Mouse (Mus musculus) embryonic facial prominence, embryonic 14.5 days (tissue): Measurements from ENCODE around the gene Acaca. TPM values are rescaled to one million over a fixed set of nuclear protein-coding genes. Genes with fewer than 3 reads are reported as not detected.
"Not testable (repeated sequence)": the region's sequence is repeated elsewhere in the genome, so short reads cannot be mapped to it uniquely, and the experiment has no call there.

Experiments used
- ATAC-seq: fragments of 200-750 bp; cut with Nextera tagmentation; 2 replicates; pipeline ENCODE4 v1.8.0; 2017; ENCODE audit warnings: low read depth, moderate number of reproducible peaks, moderate TSS enrichment
- DNase-seq: peaks from one replicate; pipeline ENCODE4 v3.0.0-alpha.2; 2015; ENCODE audit warnings: low spot score
- H3K27ac ChIP-seq: fragments of 300-500 bp; sonication (generic); replicated peaks from 2 replicates; pipeline ENCODE4 v1.5.1; 2014; ENCODE audit warnings: low read depth, mild to moderate bottlenecking, low read length, moderate library complexity
- H3K27me3 ChIP-seq: fragments of 300-500 bp; sonication (generic); replicated peaks from 2 replicates; pipeline ENCODE4 v1.6.1; 2014; ENCODE audit warnings: low read length; ENCODE audit not compliant: control insufficient read depth, insufficient read depth
- H3K36me3 ChIP-seq: fragments of 300-500 bp; sonication (generic); 2 replicates; pipeline ENCODE4 v1.6.1; 2014; ENCODE audit warnings: low read length, mixed read lengths; ENCODE audit not compliant: control insufficient read depth, insufficient read depth
- H3K4me1 ChIP-seq: fragments of 300-500 bp; sonication (generic); 2 replicates; pipeline ENCODE4 v1.6.1; 2014; ENCODE audit warnings: antibody characterized with exemption, low read length; ENCODE audit not compliant: control insufficient read depth, insufficient read depth
- H3K4me2 ChIP-seq: fragments of 300-500 bp; sonication (generic); 2 replicates; pipeline ENCODE4 v1.6.1; 2014; ENCODE audit warnings: low read depth, mild to moderate bottlenecking, low read length, moderate library complexity, mixed read lengths
- H3K4me3 ChIP-seq: fragments of 300-500 bp; sonication (generic); 2 replicates; pipeline ENCODE4 v1.5.1; 2014; ENCODE audit warnings: low read depth, mild to moderate bottlenecking, low read length
- H3K9ac ChIP-seq: fragments of 300-500 bp; sonication (generic); 2 replicates; pipeline ENCODE4 v1.6.1; 2014; ENCODE audit warnings: low read depth, mild to moderate bottlenecking, low read length, moderate library complexity, mixed read lengths
- H3K9me3 ChIP-seq: fragments of 300-500 bp; sonication (generic); 2 replicates; pipeline ENCODE4 v1.6.1; 2016; ENCODE audit warnings: low read length; ENCODE audit not compliant: control insufficient read depth
- WGBS: fragments of 180-500 bp; shearing (Covaris S2); extraction: QIAGEN DNeasy Blood & Tissue Kit; methylation state at CpG from one replicate; pipeline ENCODE4 v1.1.7; 2014; 5-methylcytosine and 5-hydroxymethylcytosine counted together
- polyA plus RNA-seq: library from polyadenylated mRNA; unstranded; fragments of >200 nt; fragmentation: Nextera tagmentation; extraction: Ambion mirVana; gene quantifications from 2 replicates; pipeline ENCODE4 v1.2.1, GENCODE M21; 2014

Gene Acaca
- polyA plus RNA-seq, 1 experiment from 2014 or later, result 17.4 TPM

GRCm38 (mm10) chr11:84305474-84305873 lies 176.0 kb downstream of the Acaca start:
- DNase-seq, result no peak
- Histone ChIP-seq H3K4me3 (no peak overlapping the region), H3K4me1 (no peaks in the 10 kb centered on the region), H3K36me3 (peaks cover 41% of the 10 kb centered on the region), H3K9me3 (no peaks in the 10 kb centered on the region), H3K27ac (no peak overlapping the region), H3K9ac (no peak overlapping the region), H3K27me3 (no peaks in the 10 kb centered on the region), H3K4me2 (no peak overlapping the region)
- WGBS, result 91% methylated on average over 1 of the region's 1 CpGs
- no peak for ATAC-seq

- H3K4me2 ChIP-seq, result no peak overlapping the region
- H3K27me3 ChIP-seq, result no peaks in the 10 kb centered on the region
- no peaks in the 10 kb centered on the region for H3K4me1 ChIP-seq
- no peak overlapping the region for H3K4me3 ChIP-seq
- ATAC-seq (no peak), DNase-seq (no peak)
- WGBS, result 94% methylated on average over 6 of the region's 6 CpGs
- peaks cover 39% of the 10 kb centered on the region for H3K36me3 ChIP-seq
- no peak overlapping the region for H3K9ac ChIP-seq
- no peak overlapping the region for H3K27ac ChIP-seq
- H3K9me3 ChIP-seq, result no peaks in the 10 kb centered on the region
Measured at GRCm38 (mm10) chr11:84306158-84306742, 176.8 kb downstream of the Acaca start.

- no peaks in the 10 kb centered on the region for H3K27me3 ChIP-seq
- ATAC-seq (no peak), DNase-seq (peak; percentile 62)
- H3K27ac ChIP-seq, result peak overlapping the region; percentile 48; the same call in 1 of the 2 replicates
- H3K4me2 ChIP-seq, result no peak overlapping the region
- no peak overlapping the region for H3K4me3 ChIP-seq
- no peaks in the 10 kb centered on the region for H3K4me1 ChIP-seq
- 56% methylated on average over 7 of the region's 7 CpGs for WGBS
- H3K36me3 ChIP-seq, result peaks cover 29% of the 10 kb centered on the region
- H3K9me3 ChIP-seq, result no peaks in the 10 kb centered on the region
- H3K9ac ChIP-seq, result no peak overlapping the region
Measured at GRCm38 (mm10) chr11:84324032-84324752, 194.7 kb downstream of the Acaca start.

- DNase-seq, result no peak
- Histone ChIP-seq H3K27me3 (no peaks in the 10 kb centered on the region), H3K4me1 (no peaks in the 10 kb centered on the region), H3K27ac (no peak overlapping the region), H3K9me3 (no peaks in the 10 kb centered on the region), H3K4me3 (no peak overlapping the region), H3K36me3 (peaks cover 28% of the 10 kb centered on the region), H3K4me2 (no peak overlapping the region), H3K9ac (no peak overlapping the region)
- 77% methylated on average over 4 of the region's 4 CpGs for WGBS
- ATAC-seq, result no peak
Measured at GRCm38 (mm10) chr11:84327086-84327485, 197.6 kb downstream of the Acaca start.

GRCm38 (mm10) chr11:84332384-84332783 lies 202.9 kb downstream of the Acaca start:
- no peak for ATAC-seq
- Histone ChIP-seq H3K4me2 (no peak overlapping the region), H3K27ac (no peak overlapping the region), H3K9me3 (no peaks in the 10 kb centered on the region), H3K4me1 (no peaks in the 10 kb centered on the region), H3K27me3 (no peaks in the 10 kb centered on the region), H3K4me3 (no peak overlapping the region), H3K36me3 (peaks cover 3% of the 10 kb centered on the region; the same call in 1 of the 2 replicates), H3K9ac (no peak overlapping the region)
- no peak for DNase-seq

GRCm38 (mm10) chr11:84332860-84333259 lies 203.4 kb downstream of the Acaca start:
- 74% methylated on average over 3 of the region's 3 CpGs for WGBS

GRCm38 (mm10) chr11:84338273-84338672 lies 208.8 kb downstream of the Acaca start:
- 99% methylated on average over 5 of the region's 8 CpGs for WGBS
- H3K27me3 ChIP-seq, H3K4me1 ChIP-seq, DNase-seq, H3K4me2 ChIP-seq, ATAC-seq, H3K27ac ChIP-seq, H3K4me3 ChIP-seq, H3K9ac ChIP-seq, H3K9me3 ChIP-seq: not testable (repeated sequence)
- H3K36me3 ChIP-seq, result peaks cover 17% of the 10 kb centered on the region; the same call in 1 of the 2 replicates

More at GRCm38 (mm10) chr11:84332860-84333259, 203.4 kb downstream of the Acaca start:
- Histone ChIP-seq H3K27ac (no peak overlapping the region), H3K27me3 (no peaks in the 10 kb centered on the region), H3K4me1 (no peaks in the 10 kb centered on the region), H3K4me2 (no peak overlapping the region), H3K36me3 (peaks cover 3% of the 10 kb centered on the region; the same call in 1 of the 2 replicates), H3K9ac (no peak overlapping the region), H3K9me3 (no peaks in the 10 kb centered on the region), H3K4me3 (no peak overlapping the region)
- peak; percentile 40 for DNase-seq
- ATAC-seq, result no peak

- no peaks in the 10 kb centered on the region for H3K27me3 ChIP-seq
- H3K36me3 ChIP-seq, result peaks cover 14% of the 10 kb centered on the region; the same call in 1 of the 2 replicates
- 91% methylated on average over 2 of the region's 2 CpGs for WGBS
- H3K27ac ChIP-seq, result no peak overlapping the region
- no peak overlapping the region for H3K4me2 ChIP-seq
- H3K9me3 ChIP-seq, result no peaks in the 10 kb centered on the region
- DNase-seq (no peak), ATAC-seq (no peak)
- H3K9ac ChIP-seq, result no peak overlapping the region
- no peak overlapping the region for H3K4me3 ChIP-seq
- H3K4me1 ChIP-seq, result 0 out of 2 replicates have a peak, but pooled peaks cover 6% of the 10 kb centered on the region
Measured at GRCm38 (mm10) chr11:84340630-84341029, 211.2 kb downstream of the Acaca start.
